Mouse (Mus musculus) forebrain, embryonic 10.5 days (tissue): ENCODE data around the gene Mettl13. TPM values are rescaled to one million over a fixed set of nuclear protein-coding genes. Genes with fewer than 3 reads are reported as not detected.

Experiments
- DNase-seq: peaks from one replicate; pipeline ENCODE4 v3.0.0-alpha.2; 2017; ENCODE audit warnings: low spot score; ENCODE audit errors: extremely low spot score
- H3K27ac ChIP-seq: fragments of 300-500 bp; sonication (generic); 2 replicates; pipeline ENCODE4 v1.5.1; 2016; ENCODE audit warnings: mild to moderate bottlenecking
- H3K27me3 ChIP-seq: fragments of 300-500 bp; sonication (generic); 2 replicates; pipeline ENCODE4 v1.6.1; 2016; ENCODE audit warnings: mild to moderate bottlenecking; ENCODE audit not compliant: poor library complexity, severe bottlenecking
- H3K36me3 ChIP-seq: fragments of 300-500 bp; sonication (generic); replicated peaks from 2 replicates; pipeline ENCODE4 v1.6.1; 2016; ENCODE audit warnings: mild to moderate bottlenecking, moderate library complexity
- H3K4me1 ChIP-seq: fragments of 300-500 bp; sonication (generic); 2 replicates; pipeline ENCODE4 v1.6.1; 2016
- H3K4me3 ChIP-seq: fragments of 300-500 bp; sonication (generic); 2 replicates; pipeline ENCODE4 v1.5.1; 2016; ENCODE audit warnings: mild to moderate bottlenecking, moderate library complexity
- H3K9me3 ChIP-seq: fragments of 300-500 bp; sonication (generic); 2 replicates; pipeline ENCODE4 v1.6.1; 2016; ENCODE audit warnings: mild to moderate bottlenecking, moderate library complexity
- WGBS: fragments of 180-500 bp; shearing (Covaris S2); methylation state at CpG from one replicate; pipeline ENCODE4 v1.1.7; 2016; 5-methylcytosine and 5-hydroxymethylcytosine counted together
- polyA plus RNA-seq: library from polyadenylated mRNA; unstranded; fragments of >200 nt; fragmentation: Nextera tagmentation; extraction: Ambion mirVana; gene quantifications from 2 replicates; pipeline ENCODE4 v1.2.1, GENCODE M21; 2016

Gene Mettl13
- polyA plus RNA-seq, 1 experiment from 2014 or later = 34.8 TPM

GRCm38 (mm10) chr1:162510013-162510356, 38.4 kb downstream of the Mettl13 start:
- Histone ChIP-seq H3K27ac (no peak overlapping the region), H3K36me3 (no peaks in the 10 kb centered on the region), H3K4me3 (no peak overlapping the region), H3K9me3 (no peaks in the 10 kb centered on the region), H3K4me1 (no peaks in the 10 kb centered on the region), H3K27me3 (no peaks in the 10 kb centered on the region)
- DNase-seq = no peak
- WGBS = 92% methylated on average over 2 of the region's 2 CpGs

GRCm38 (mm10) chr1:162509329-162510012, 38.9 kb downstream of the Mettl13 start:
- Histone ChIP-seq H3K9me3 (no peaks in the 10 kb centered on the region), H3K36me3 (no peaks in the 10 kb centered on the region), H3K27ac (no peak overlapping the region), H3K27me3 (no peaks in the 10 kb centered on the region), H3K4me3 (no peak overlapping the region), H3K4me1 (no peaks in the 10 kb centered on the region)
- WGBS = 71% methylated on average over 12 of the region's 12 CpGs
- no peak for DNase-seq

- Histone ChIP-seq H3K27ac (no peak overlapping the region), H3K4me3 (no peak overlapping the region), H3K27me3 (no peaks in the 10 kb centered on the region), H3K4me1 (no peaks in the 10 kb centered on the region), H3K36me3 (no peaks in the 10 kb centered on the region), H3K9me3 (no peaks in the 10 kb centered on the region)
- WGBS = 83% methylated on average over 4 of the region's 4 CpGs
- no peak for DNase-seq
These were observed 39.9 kb downstream of the Mettl13 start for GRCm38 (mm10) chr1:162508211-162509005.

GRCm38 (mm10) chr1:162506516-162506915, 41.8 kb downstream of the Mettl13 start:
- WGBS = 88% methylated on average over 4 of the region's 4 CpGs

GRCm38 (mm10) chr1:162505649-162506048, 42.7 kb downstream of the Mettl13 start:
- Histone ChIP-seq H3K4me3 (no peak overlapping the region), H3K36me3 (no peaks in the 10 kb centered on the region), H3K27ac (no peak overlapping the region), H3K9me3 (no peaks in the 10 kb centered on the region), H3K4me1 (no peaks in the 10 kb centered on the region), H3K27me3 (no peaks in the 10 kb centered on the region)
- WGBS = 90% methylated on average over 6 of the region's 6 CpGs
- DNase-seq = no peak

More at GRCm38 (mm10) chr1:162506516-162506915, 41.8 kb downstream of the Mettl13 start:
- Histone ChIP-seq H3K27me3 (no peaks in the 10 kb centered on the region), H3K36me3 (no peaks in the 10 kb centered on the region), H3K9me3 (no peaks in the 10 kb centered on the region), H3K27ac (no peak overlapping the region), H3K4me3 (no peak overlapping the region), H3K4me1 (no peaks in the 10 kb centered on the region)
- DNase-seq = no peak

Other genes starting within 250 kb of the Mettl13 start
- 2.5 and 2.6 TPM in 2 replicates for gene Dnm3, start 70.5 kb downstream of the Mettl13 start, polyA plus RNA-seq
- gene Vamp4, start 22.0 kb upstream of the Mettl13 start, polyA plus RNA-seq = 49.0 and 49.2 TPM in 2 replicates
- gene Myoc, start 90.6 kb upstream of the Mettl13 start, polyA plus RNA-seq = not detected in 2 replicates
- not detected in 2 replicates for gene Myocos, start 109.7 kb upstream of the Mettl13 start, polyA plus RNA-seq
- 144 and 150 TPM in 2 replicates for gene Prrc2c, start 192.0 kb upstream of the Mettl13 start, polyA plus RNA-seq